Mouse (Mus musculus) erythroblast, embryonic 14.5 days (primary cell): ENCODE results near the gene Otogl.

Experiments used
- GATA1 ChIP-seq: IDR thresholded peaks from 2 replicates; pipeline ENCODE4 v1.6.1; 2012; ENCODE audit warnings: low read length, inconsistent platforms, mixed read lengths
- TAL1 ChIP-seq: IDR thresholded peaks from 3 replicates; pipeline ENCODE4 v1.6.1; 2012; ENCODE audit warnings: low read length, inconsistent platforms, mixed read lengths

GRCm38 (mm10) chr10:107752351-107753143, 159.4 kb downstream of the Otogl start:
- no peak for TF ChIP-seq GATA1
- no peak for TF ChIP-seq TAL1
